In the genomic region with DNA sequence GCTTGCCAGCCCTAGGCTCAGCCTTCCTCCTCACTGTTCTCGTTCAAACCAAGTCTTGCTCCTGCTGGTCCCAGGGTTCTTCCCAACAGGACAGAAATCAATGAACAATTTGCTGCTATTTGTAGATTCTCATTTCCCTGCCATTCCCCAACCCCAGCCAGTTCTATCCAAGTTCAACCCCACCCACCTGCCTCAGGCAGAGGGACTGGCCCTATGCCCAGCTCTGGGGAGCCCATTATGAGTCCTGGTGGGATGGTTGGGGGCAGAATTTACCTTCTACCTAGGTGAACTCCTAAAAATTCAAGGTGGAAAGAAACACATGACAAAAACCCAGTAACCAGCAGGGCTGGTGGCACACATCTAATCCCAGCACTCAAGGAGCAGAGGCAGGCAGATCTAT, we compare ENCODE assay signal across 22 mouse cellular contexts. TPM values are rescaled to one million over a fixed set of nuclear protein-coding genes. Genes with fewer than 3 reads are reported as not detected.
"Had no signal": no experiment of that assay in that cellular context is flagged by ENCODE, and none has a peak within 500 bp of the region (broad histone marks: within the 10 kb centered on the region; RNA-seq: fewer than 3 reads in every experiment).

No protein-coding gene starts in this region.

- H3K36me3 ChIP-seq: limb, embryonic 10.5 days; limb, embryonic 13.5 days; liver, embryonic 12.5 days; liver, embryonic 15.5 days; lung, embryonic 15.5 days; midbrain, embryonic 10.5 days; midbrain, embryonic 13.5 days; neural tube, embryonic 13.5 days had no signal

- H3K27ac ChIP-seq: hindbrain, postnatal 0 days; limb, embryonic 10.5 days; limb, embryonic 13.5 days; liver, embryonic 12.5 days; liver, embryonic 15.5 days; lung, embryonic 15.5 days; midbrain, embryonic 10.5 days; midbrain, embryonic 13.5 days; neural tube, embryonic 13.5 days had no signal

- H3K4me2 ChIP-seq: limb, embryonic 13.5 days; liver, embryonic 12.5 days; liver, embryonic 15.5 days; lung, embryonic 15.5 days; midbrain, embryonic 13.5 days; neural tube, embryonic 13.5 days had no signal

- H3K4me1 ChIP-seq: limb, embryonic 10.5 days; liver, embryonic 12.5 days; liver, embryonic 15.5 days; midbrain, embryonic 13.5 days had no signal

- H3K9me3 ChIP-seq: limb, embryonic 10.5 days; limb, embryonic 13.5 days; liver, embryonic 12.5 days; liver, embryonic 15.5 days; lung, embryonic 15.5 days; megakaryocyte, embryonic 14.5 days; midbrain, embryonic 10.5 days; midbrain, embryonic 13.5 days; neural tube, embryonic 13.5 days had no signal

- ATAC-seq: inflammation-experienced regulatory T-cells, adult 6 months; intestine, postnatal 0 days; liver, embryonic 12.5 days; midbrain, embryonic 13.5 days; midbrain, embryonic 16.5 days had no signal

- H3K9ac ChIP-seq: limb, embryonic 13.5 days; liver, embryonic 12.5 days; liver, embryonic 15.5 days; lung, embryonic 15.5 days; midbrain, embryonic 13.5 days; neural tube, embryonic 13.5 days had no signal

- H3K4me3 ChIP-seq: limb, embryonic 10.5 days; limb, embryonic 13.5 days; liver, embryonic 12.5 days; liver, embryonic 15.5 days; lung, embryonic 15.5 days; megakaryocyte, embryonic 14.5 days; midbrain, embryonic 10.5 days; midbrain, embryonic 13.5 days; myocyte; neural tube, embryonic 13.5 days had no signal

- DNase-seq: liver; lung, adult 18-20 months; lung, postnatal 10 days; lung, postnatal 36 days; retina, postnatal 1 day; thymus, adult 18-20 months; thymus, postnatal 36 days had no signal

RNA-seq across cellular contexts. Expression of a gene that starts 25.8 kb away (rescaled TPM):
- polyA plus RNA-seq: inflammation-experienced regulatory T-cells, adult 6 months; spleen, adult 2 months had no signal
